Mouse (Mus musculus) right cerebral cortex, adult 18-20 months (tissue): ENCODE results near the gene Pop4.
A peak's percentile ranks its signal among the peaks of the same experiment; 100 is the strongest.
"Not testable (repeated sequence)": the region's sequence is repeated elsewhere in the genome, so short reads cannot be mapped to it uniquely, and the experiment has no call there.

Experiments
- DNase-seq: peaks from one replicate; pipeline ENCODE4 v3.0.0; 2022; ENCODE audit warnings: mixed read lengths

Pop4 gene

DNA sequence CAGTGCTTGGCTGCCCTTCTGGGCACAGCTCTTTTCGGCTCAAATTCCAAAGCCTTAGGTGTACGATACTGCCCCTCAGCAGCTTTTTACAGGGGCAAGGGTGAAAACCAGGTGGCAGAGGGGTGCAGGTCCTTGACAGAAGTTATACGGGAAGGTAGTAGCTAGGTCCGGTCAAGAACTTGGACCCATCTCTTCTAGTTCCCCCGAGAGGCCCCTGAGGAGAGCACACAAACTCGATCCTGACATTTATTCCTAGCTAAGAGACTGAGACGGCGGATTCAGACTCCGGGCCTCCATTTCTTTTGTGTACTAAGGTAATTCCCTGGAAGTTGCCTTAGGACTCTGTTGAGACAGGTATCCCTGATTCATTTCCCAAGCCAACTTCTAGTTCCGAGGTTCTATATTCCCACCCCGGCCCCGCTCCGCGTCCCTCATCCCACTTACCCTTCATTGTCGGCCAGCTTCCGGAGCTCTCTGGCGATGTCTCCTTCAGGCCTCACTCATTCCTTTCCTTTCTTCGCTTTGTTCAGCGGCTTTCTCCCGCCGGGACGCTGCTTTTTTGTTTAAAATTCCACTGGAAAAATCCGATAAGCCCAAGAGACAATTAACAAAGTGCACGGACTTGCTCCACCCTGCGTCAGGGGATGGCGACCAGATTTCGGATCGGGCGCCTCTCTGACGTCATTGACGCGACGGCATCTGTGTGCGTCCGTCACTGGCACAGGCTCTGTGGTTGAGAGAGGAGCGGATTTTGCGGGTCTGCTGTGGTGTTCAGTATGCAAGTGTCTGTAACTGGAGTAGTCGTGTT, at the start of gene Pop4:
Pop4 (minus strand) TSS at position 721 of the 808 bp plus-strand sequence.
- peak; percentile 93 for DNase-seq

DNA sequence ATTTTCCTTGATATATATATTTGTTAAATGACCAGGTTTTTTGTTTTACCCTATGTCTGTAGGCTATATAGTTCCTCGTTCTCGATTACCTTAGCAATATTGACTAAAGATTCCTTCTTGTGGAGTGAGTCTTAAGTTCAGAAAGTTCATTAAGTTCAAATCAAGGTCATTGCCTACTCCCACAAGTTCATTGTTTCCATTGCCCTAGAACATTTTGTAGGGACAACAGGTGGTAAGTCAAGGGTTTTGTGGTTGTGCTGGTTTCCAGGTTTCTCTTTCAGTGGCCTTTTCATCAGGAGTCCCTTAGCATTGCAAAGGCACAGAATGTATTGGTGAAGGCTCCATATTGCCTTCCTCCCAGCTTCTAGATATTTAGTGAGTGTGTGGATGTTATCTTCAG, 49.4 kb upstream of the Pop4 start:
- no peak for DNase-seq

DNA sequence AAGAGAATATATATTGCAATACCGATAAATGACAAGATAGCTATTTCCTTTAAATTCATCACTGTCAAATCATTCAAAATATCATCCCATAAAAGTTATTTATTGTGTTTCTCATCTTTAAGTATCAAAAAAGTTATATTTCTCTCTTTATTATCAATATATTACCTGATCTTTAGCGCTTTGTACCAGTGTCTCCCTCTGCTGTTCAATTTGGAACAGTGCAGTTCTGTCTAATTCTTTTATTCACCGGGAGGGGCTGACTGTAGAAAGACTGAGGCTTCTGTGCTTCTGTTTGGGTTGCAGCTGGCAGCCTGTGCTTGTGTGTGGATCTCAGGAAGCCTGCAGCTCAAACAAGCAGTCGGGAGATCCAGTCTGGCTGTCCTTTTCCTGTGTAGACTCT, 11.0 kb upstream of the Pop4 start:
- not testable (repeated sequence) for DNase-seq

DNA sequence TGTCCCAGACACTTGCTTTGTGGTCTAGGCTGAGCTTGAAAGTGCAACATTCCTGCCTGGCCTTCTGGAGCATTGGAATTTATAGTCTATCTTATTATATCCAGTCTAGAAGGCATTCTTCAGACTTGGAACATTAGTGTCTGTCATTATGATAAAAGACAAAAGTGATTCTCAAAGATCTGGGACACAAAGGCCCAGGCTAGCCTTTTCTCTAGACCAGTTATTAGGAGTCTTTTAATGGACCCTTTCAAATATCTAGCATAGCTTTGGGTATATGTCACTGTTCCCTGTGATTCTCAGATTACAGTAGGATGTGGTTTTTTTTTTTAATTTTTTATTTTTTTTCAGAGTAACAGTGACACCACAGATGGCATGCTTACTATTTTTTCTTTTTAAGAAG, 1.3 kb upstream of the Pop4 start:
- no peak for DNase-seq

DNA sequence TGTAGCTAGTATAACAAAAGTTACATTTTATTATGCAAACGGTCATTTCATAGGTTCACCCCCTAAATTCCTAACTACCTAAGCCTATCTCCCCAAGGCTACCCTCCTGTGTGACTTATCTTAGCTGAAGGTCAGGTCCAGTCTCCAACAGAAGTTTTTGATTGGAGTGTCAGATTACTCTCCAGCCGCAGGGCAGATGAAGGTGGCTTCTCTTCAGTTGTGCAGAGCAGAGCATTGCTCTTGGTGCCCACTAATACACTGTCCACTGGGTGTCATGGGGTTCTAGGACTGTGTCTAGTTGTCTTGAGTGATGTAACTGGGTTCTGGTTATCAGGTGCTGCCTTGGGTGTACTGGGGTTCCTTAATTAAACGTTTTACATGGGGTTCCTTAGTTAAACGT, 636 bp upstream of the Pop4 start:
- no peak for DNase-seq

DNA sequence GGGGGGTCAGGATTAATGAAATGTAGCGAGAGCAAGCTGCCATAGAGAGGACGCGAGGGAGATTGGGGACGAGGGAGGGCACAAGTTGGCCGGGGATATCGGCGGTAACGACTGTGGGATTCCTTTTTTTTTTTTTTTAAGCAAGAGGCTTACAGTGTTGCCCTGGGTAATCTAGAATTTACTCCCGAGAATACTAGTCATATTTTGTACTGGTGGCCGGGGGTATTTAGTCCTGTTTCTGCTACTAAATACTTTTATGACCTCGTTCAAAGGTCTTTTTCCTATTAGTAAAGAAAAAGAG, 238 bp upstream of the Pop4 start:
- DNase-seq = no peak

DNA sequence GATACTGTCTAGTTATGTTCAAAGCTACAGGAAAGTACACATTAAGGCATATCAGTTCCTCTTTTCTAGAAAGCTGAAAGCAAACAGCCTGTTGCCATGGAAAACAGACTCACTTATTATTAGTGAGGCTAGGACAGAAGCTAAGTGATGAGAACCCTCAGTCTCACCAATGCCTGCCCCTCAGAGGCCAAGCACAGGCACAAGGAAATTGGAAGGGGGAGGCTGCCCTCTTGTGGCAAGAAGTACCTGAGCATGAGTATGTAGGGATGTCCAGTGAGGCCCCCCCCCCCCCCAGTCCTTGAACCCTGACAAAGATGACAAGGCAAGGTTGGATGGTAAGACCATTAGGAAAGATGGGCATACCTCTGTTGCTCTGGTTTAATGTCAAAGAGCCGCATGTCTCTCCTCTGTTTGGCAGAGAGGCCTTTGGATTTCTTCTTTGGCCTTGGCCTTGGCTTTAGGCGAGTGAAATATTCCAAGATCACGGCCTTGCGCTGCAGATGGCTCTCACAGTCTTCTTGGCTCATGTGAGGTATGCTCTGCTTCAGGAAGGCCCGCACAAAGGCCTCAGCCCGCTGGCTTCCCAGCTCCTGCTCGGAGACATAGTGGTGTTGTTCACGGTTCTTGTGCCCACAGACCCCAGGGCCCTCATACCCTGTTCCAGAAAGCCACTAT, 4.1 kb downstream of the Pop4 start:
- peak; percentile 19 for DNase-seq

DNA sequence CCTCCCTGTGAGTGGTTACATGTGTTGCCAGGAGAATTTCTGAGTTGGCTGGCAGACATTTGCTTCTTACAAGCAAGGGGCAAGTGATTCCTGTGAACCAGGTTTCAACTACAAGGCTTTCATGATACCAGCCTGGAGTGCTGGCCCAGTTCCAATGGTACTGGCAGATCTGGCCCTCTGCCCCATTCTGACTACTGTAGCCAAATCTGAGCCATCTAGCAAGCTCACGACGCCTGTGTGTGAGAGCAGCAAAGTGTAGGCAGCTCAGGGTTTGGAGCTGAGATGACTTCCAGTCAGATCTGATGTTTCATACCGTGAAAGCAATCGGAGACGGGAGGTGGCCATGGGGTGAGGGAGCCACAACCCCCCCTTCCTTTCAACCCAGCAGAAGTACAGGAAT, 8.8 kb downstream of the Pop4 start:
- DNase-seq = peak; percentile 32

DNA sequence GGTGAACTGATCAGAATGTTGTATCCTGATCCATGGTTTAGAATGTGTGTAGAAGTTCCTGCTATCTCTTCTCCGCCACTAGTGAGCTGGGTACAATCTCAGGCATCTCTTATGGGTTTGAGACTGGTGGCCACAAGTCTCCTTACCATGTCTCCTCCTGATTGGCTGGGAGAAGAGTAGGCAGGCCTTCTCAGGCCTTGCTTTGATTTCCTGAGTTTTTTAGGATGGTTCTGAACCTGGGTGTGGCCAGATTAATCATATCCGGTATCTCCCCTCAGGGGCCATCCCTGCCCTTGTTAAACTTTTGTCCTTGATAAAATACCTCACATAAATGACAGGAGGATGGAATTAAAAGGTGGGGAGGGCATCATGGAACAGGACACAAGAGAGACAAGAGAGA, 11.6 kb downstream of the Pop4 start:
- no peak for DNase-seq

DNA sequence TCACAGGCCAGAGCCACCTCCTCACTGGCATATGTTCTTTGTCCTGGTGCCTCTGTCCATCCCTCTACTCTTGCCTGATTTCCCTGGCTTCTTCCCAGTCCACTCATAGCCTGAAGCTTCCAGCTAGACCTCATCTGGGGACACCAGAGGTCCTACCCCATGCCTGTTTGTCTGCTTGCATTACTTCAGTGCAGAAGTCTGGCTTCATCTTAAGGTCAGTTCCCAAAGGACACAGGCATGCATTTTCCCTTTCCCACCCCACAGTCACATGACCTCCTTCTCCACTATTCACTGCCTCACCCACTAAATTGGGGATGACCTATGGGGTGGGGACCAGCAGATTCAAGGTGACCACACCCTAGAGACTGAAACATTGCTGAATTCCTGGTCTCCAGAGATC, 17.8 kb downstream of the Pop4 start:
- no peak for DNase-seq

DNA sequence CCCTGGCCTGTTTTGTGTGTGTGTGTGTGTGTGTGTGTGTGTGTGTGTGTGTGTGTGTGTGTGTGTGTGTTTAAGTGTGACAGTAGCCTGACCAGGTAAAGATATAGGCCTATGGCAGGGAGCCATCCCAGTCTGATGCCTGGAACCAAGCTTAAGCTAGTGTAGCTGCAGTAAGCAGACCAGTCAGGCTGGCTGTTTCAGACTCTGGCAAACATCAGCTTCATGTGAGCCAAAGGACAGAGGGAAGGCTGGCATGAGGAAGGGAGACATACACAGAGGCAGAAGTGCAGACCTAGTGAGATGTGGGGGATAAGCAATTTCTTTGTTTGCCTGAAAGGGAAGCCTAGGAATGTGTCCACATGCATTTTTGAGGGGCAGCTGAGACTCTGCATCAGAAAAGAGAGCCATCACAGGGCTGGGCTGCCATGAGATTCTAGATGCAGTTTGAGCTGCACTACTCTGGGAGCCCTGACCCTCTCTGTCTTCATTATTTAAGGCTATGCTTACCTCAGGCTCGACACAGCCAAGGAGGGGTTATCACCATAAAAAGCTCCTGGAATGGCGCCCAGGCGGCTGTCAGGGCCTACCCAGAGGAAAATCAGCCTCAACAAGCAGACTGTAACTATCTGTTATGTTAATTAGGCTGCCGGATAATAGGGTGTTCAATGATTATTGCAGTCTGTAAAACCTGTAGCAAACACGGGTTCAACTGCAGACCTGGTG, 19.6 kb downstream of the Pop4 start:
- no peak for DNase-seq

DNA sequence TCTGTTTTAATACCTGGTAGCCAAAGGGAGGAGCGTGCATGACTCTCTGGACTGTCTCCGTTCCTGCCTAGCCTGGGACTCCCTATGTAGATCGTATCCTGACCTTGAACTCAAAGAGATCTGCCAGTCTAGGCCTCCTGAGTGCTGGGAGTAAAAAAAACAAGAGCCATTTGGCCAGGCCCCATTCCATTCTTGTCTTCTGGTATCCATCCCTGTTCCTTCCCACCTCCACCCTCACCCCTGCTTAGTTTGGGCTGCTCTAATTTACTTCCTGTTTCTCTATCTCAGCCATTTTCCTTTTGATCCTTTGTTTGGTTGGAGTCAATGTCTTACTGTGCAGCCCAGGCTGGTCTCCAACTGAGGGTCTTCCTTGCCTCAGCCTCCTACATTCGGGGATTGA, 28.8 kb downstream of the Pop4 start:
- no peak for DNase-seq

DNA sequence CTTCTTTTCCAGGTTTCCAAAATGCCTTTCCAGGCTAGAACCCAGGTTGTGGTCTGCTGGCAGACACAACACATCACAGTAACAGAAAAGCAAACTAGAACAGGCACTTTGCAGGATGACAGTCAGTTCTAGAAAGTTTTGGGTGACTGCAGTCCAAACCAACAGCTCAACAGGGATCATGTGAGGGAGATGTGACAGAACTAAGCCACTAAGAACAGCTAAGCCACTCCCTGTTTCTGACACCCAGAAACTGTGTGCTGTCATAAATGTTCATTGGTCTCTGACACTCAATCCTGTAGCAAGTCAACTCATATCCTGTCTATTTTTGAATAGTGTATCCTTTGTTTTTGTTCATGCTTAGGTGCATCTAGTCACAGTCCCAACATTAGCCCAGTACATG, 34.1 kb downstream of the Pop4 start:
- no peak for DNase-seq

DNA sequence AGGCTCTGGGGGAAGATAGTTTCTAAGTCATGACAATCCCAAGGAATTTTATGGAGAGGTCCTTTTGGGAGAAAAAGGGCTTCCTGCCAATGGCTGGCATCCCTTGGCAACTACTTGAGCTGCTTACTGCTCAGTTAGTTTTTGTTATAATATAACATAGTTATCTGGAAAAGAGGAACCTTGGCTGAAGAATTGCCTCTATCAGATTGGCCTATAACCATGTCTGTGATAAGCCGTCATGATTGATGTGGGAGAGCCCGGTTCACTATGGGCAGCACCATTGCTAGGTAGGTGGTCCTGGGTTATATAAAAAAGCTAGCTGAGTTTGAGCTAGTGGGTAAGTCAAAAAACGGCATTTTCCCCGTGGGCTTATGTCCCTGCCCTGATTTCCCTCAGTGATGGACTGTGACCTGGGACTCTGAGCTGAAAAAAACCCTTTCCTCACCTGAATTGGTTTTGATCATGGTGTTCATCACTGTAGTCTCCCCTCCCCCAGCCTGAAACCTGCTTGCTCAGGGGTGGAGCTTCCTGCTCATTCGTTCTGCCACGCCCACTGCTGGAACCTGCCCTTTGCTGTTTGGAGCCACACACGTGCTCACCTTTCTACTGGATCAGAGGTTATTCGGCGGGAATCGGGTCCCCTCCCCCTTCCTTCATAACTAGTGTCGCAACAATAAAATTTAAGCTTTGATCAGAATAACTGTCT, 34.7 kb downstream of the Pop4 start:
- DNase-seq = no peak

DNA sequence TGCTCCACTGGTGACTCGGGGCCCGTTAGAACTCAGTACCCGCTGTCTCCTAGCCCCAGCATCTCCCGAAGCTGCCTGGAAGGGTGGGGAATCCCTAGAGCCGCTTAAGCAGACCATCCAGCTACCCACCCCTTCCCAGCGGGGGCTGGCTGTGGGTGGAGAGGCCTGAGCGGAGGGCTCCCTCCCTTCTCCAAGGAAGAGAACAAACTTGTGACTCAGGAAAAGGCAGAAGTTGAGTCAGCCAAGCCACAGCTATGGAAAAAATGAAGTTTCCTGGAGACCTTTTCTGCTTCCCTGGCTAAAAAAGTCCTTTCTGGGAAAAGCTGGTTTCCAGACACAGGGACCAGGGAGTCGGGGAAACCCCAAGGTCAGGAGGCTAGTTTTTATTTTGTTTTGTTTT, 40.9 kb downstream of the Pop4 start:
- no peak for DNase-seq

DNA sequence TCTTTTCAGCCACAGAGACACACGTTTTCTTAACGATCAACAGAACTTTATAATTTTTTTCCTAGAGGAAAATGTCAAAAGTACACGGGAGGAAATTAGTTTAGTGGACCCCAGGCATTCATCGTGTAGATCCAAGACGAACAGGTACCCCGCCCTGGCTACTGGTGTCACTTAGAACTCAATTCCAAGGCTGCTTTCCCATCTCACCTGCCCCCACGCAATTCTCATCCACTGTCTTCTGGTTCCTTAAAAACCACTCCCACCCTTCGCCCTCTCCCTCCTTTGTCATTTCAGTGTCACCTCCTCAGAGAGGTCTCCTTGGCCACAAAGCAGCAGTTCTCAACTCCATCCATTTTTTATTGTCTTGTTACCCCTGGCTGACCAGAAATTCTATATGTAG, 42.9 kb downstream of the Pop4 start:
- DNase-seq = no peak

DNA sequence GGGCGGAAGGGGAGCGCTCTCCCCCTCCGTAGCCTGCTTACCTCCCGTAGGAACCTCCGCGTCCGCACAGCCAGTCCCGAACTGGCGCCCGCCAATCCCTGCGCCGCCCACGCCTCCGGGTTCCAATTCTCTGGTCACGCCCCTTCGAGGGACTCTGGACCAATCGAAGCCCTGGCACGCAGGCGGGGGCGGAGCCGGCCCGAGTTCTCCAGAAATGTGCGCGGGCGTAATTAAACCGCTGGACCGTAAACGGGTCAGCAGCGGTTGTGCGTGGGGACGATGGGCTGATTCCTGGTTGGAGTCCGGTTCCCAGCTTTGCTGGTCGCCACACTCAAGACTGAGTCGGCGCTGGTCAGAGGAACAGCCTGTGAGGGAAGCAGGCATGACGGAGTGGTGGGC, 43.3 kb downstream of the Pop4 start, which contains the start of gene Plekhf1:
Plekhf1 (minus strand) TSS at position 117 of the 399 bp plus-strand sequence.
- peak; percentile 87 for DNase-seq

DNA sequence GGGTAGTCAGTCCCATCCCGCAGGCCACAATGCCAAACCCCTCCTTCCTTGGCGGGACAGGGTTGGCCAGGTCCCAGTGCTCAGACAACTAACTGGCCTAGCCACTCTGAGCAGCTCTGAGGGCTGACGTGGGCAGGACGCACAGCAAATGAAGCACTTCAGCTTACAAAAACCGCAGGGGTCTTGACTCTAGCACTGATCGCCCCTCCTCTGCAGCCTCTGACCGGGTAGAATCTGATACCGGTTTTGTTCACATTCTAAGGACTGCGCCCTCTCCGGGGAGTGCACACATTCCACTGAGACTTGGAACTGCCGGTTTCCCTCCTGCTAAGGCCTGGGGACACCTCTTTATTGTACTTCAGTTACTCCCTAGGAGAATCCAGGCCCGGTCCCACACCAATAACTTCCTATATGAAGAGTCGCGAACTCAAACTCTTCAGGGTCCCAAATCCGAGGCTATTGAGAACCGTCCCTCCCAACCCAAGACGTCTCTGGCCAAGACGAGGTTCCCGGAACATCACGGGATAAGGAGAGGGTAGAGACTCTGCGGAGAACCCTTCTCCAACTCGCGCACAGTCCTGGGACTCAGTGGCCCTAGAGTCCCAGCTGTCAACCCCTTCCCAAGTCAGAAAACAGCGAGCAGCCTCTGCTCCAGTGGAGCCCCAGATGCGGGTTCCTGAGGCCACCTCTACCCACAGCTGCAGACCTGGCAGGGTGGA, 43.9 kb downstream of the Pop4 start:
- DNase-seq = peak; percentile 49

DNA sequence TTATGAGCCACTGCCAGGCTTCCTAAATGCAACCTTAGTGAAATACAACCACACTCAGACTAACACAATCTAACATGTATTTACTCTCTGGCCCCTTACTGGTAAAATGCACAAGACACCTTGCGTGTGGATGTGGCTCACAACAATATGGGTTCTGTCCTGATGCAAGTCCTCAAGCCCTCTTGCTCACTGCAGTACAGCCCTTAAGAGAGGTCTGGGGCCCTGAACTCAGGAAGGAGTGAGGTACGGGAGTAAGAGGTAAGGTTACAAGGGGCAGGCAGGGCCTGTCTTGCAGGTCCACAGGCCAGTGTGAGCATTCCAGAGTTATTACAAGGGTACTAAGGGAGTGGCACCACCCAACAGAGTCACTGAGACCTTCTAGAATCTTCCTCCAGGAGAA, 45.0 kb downstream of the Pop4 start:
- DNase-seq = no peak

DNA sequence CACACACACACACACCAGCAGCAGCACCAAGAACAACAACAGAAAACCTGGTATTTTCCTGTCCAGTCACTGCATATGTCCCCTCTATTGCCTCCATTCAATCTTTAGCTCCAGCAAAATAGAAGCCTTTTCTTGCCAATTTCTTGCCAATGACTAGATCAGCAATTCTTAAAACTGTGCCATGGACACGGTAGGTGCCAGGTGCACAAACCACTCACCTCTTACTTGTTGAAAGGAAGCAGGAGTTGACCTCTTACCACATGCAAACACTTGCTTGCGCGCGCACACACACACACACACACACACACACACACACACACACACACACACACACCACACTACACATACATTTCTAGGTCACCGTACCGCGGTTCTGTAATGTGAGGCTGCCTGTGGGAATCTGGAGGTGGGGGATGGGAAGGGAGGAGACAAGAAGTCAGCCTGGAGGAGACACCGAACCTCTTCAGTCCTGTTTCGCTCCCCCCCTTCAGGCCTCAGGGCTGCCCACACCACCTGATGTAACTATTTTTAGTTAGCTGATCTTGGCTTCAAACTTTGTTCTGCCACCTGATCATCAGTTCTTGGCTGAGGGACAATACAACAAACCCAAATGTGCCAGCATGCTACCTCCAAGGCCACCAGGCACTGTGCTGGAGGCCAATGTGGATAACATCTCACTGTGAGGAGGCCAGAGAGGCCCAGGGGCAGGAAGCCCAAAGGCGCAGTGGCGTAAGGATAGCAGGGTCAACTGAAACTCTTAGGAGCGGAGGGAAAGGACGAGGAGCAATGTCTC, 46.5 kb downstream of the Pop4 start:
- no peak for DNase-seq

DNA sequence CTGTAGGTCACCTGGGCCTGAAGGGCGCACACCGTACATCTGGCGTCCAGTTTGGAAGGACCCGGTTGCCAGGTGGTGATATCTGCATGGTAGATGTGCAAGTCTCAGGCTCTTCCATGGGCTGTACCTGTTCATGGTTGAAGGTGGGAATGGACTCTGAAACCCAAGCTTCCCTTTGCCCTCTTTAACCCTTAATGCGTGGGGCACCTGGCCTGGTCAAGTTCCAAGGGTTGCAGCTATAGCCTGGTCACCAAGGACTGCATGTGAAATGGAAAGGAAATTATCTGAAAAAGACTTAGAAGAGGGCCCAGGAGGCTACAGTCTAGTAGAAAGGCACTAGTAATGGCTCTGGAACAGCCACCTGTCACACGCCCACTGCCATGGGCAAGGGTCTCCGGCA, 50.4 kb downstream of the Pop4 start:
- no peak for DNase-seq

DNA sequence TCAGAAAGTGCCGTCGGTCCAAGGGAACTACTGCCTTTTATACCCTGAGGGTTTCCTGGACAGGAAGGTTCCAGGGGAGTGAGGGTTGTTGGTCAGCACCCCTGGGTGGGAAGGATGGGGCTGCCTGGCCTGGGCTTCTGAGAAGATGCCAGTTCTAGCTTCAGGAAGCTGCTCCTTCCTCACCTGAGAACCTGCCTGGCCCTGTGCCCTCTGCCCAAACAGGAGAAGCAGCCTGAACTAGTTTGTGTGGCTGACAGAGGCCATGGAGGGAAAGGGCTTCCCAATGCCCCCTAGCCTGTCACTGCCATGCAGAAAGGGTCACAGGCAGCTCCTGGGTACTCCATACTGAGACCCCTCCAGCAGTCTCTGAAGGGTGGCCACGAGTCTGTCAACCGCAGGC, 51.7 kb downstream of the Pop4 start:
- DNase-seq = no peak
